Mouse (Mus musculus) Patski (cell line): Measurements from ENCODE around the gene Samd5. TPM values are rescaled to one million over a fixed set of nuclear protein-coding genes. Genes with fewer than 3 reads are reported as not detected.

Experiments
- ATAC-seq: fragments of 100-300 bp; one replicate; pipeline ENCODE4 v1.8.0; 2021
- CTCF ChIA-PET: fragments of 350-600 bp; sonication (Branson Sonifier 250); formaldehyde crosslinking; loops from one replicate; lab custom pipeline; 2022; ENCODE audit warnings: inconsistent platforms; lab: Charles Lee
- POLR2A ChIA-PET: fragments of 350-600 bp; sonication (Branson Sonifier 250); formaldehyde crosslinking; loops from one replicate; lab custom pipeline; 2022; ENCODE audit warnings: antibody characterized with exemption, inconsistent platforms; lab: Charles Lee
- DNase-seq: peaks from one replicate; pipeline ENCODE4 v3.0.0-alpha.2; 2011; ENCODE audit warnings: low read depth, low spot score
- H3K27me3 ChIP-seq: fragments of 371-371 bp; one replicate; pipeline ENCODE4 v1.5.1; 2021
- CTCF ChIP-seq: fragments of 100-300 bp; IDR thresholded peaks from one replicate; pipeline ENCODE4 v1.5.1; 2021
- in situ Hi-C: fragments of 300-500 bp; cut with MboI; formaldehyde crosslinking; loops from 3 replicates; pipeline ENCODE4 v1.11.1; 2018; ENCODE audit warnings: low pct_unique_long_range_greater_than_20kb, mixed read lengths
- polyA plus RNA-seq: library from polyadenylated mRNA; unstranded; gene quantifications from one replicate; pipeline ENCODE4 v1.2.3, GENCODE M21; 2021

Samd5 gene
- polyA plus RNA-seq, 1 experiment from 2014 or later = 0.08 TPM

- ChIA-PET POLR2A (no interaction called here), CTCF (no interaction called here)
- TF ChIP-seq CTCF = no peak
- no peak for ATAC-seq
- H3K27me3 ChIP-seq = peaks cover 30% of the 10 kb centered on the region
- DNase-seq = no peak
- in situ Hi-C loops = no loop called here
Measured at GRCm38 (mm10) chr10:9680928-9681327, 5.9 kb upstream of the Samd5 start.

GRCm38 (mm10) chr10:9679911-9680310 is 4.9 kb upstream of the Samd5 start:
- POLR2A ChIA-PET = no interaction called here
- H3K27me3 ChIP-seq = peaks cover 38% of the 10 kb centered on the region
- ATAC-seq = no peak
- no peak for DNase-seq
- in situ Hi-C loops = loop anchor here (10.0 kb wide), 2 partner anchors 625 to 885 kb away; no protein-coding TSS in a partner anchor
- CTCF ChIA-PET = no interaction called here
- no peak for TF ChIP-seq CTCF

- CTCF ChIA-PET = interaction anchor here (1.2 to 1.9 kb wide), 2 partner anchors 19 to 103 kb away, joined by 3 to 5 read pairs; no protein-coding TSS in a partner anchor
- POLR2A ChIA-PET = no interaction called here
Measured at GRCm38 (mm10) chr10:9678071-9678470, 3.1 kb upstream of the Samd5 start.

GRCm38 (mm10) chr10:9676886-9677285 is 1.9 kb upstream of the Samd5 start:
- ChIA-PET POLR2A (no interaction called here), CTCF (interaction anchor here (0.6 to 1.9 kb wide), 7 partner anchors 9 to 106 kb away, joined by 3 to 7 read pairs (median 3); no protein-coding TSS in a partner anchor)
- TF ChIP-seq CTCF = peak; percentile 94
- DNase-seq (peak; percentile 17), ATAC-seq (peak; percentile 69)
- in situ Hi-C loops = loop anchor here (10.0 kb wide), 2 partner anchors 622 to 882 kb away; no protein-coding TSS in a partner anchor
- H3K27me3 ChIP-seq = peaks cover 51% of the 10 kb centered on the region

More at GRCm38 (mm10) chr10:9678071-9678470, 3.1 kb upstream of the Samd5 start:
- peaks cover 42% of the 10 kb centered on the region for H3K27me3 ChIP-seq
- in situ Hi-C loops = loop anchor here (10.0 kb wide), 2 partner anchors 623 to 883 kb away; no protein-coding TSS in a partner anchor
- ATAC-seq (no peak), DNase-seq (no peak)
- TF ChIP-seq CTCF = no peak

- ChIA-PET POLR2A (no interaction called here), CTCF (interaction anchor here (0.6 to 1.9 kb wide), 7 partner anchors 8 to 106 kb away, joined by 3 to 7 read pairs (median 3); no protein-coding TSS in a partner anchor)
- in situ Hi-C loops = loop anchor here (10.0 kb wide), 2 partner anchors 622 to 882 kb away; no protein-coding TSS in a partner anchor
- TF ChIP-seq CTCF = no peak
- ATAC-seq (no peak), DNase-seq (no peak)
- peaks cover 51% of the 10 kb centered on the region for H3K27me3 ChIP-seq
Measured at GRCm38 (mm10) chr10:9676418-9676786, 1.4 kb upstream of the Samd5 start.

GRCm38 (mm10) chr10:9675550-9676417 is 776 bp upstream of the Samd5 start:
- no peak for ATAC-seq
- no peak for TF ChIP-seq CTCF
- DNase-seq = no peak
- in situ Hi-C loops = loop anchor here (10.0 kb wide), 2 partner anchors 621 to 881 kb away; no protein-coding TSS in a partner anchor
- ChIA-PET POLR2A (interaction anchor here (0.6 kb wide), 1 partner anchor 28 kb away, joined by 4 read pairs; no protein-coding TSS in a partner anchor), CTCF (interaction anchor here (0.6 to 1.9 kb wide), 5 partner anchors 7 to 105 kb away, joined by 3 to 7 read pairs (median 3); no protein-coding TSS in a partner anchor)
- peaks cover 51% of the 10 kb centered on the region for H3K27me3 ChIP-seq

- ATAC-seq = no peak
- POLR2A ChIA-PET = no interaction called here
Measured at GRCm38 (mm10) chr10:9673276-9673675, 1.7 kb downstream of the Samd5 start.

GRCm38 (mm10) chr10:9672751-9673150 is 2.3 kb downstream of the Samd5 start:
- TF ChIP-seq CTCF = no peak
- H3K27me3 ChIP-seq = peaks cover 40% of the 10 kb centered on the region
- no peak for DNase-seq
- no peak for ATAC-seq
- ChIA-PET POLR2A (no interaction called here), CTCF (interaction anchor here (0.9 kb wide), 1 partner anchor 10 kb away, joined by 3 read pairs; no protein-coding TSS in a partner anchor)
- in situ Hi-C loops = loop anchor here (5.0 to 10.0 kb wide), 3 partner anchors 95 to 878 kb away; no protein-coding TSS in a partner anchor

More at GRCm38 (mm10) chr10:9673276-9673675, 1.7 kb downstream of the Samd5 start:
- no peak for DNase-seq
- CTCF ChIA-PET = interaction anchor here (1.2 kb wide), 1 partner anchor 100 kb away, joined by 3 read pairs; no protein-coding TSS in a partner anchor
- peaks cover 44% of the 10 kb centered on the region for H3K27me3 ChIP-seq
- in situ Hi-C loops = loop anchor here (5.0 to 10.0 kb wide), 3 partner anchors 96 to 878 kb away; no protein-coding TSS in a partner anchor
- TF ChIP-seq CTCF = no peak

- in situ Hi-C loops = loop anchor here (5.0 to 10.0 kb wide), 3 partner anchors 93 to 876 kb away; no protein-coding TSS in a partner anchor
- H3K27me3 ChIP-seq = peaks cover 25% of the 10 kb centered on the region
- TF ChIP-seq CTCF = no peak
- ChIA-PET POLR2A (interaction anchor here (0.6 kb wide), 1 partner anchor 719 kb away, joined by 9 read pairs; no protein-coding TSS in a partner anchor), CTCF (no interaction called here)
- no peak for DNase-seq
- ATAC-seq = no peak
Measured at GRCm38 (mm10) chr10:9670351-9670750, 4.7 kb downstream of the Samd5 start.

GRCm38 (mm10) chr10:9668791-9669190 is 6.2 kb downstream of the Samd5 start:
- ChIA-PET CTCF (interaction anchor here (0.8 kb wide), 1 partner anchor 8 kb away, joined by 3 read pairs; no protein-coding TSS in a partner anchor), POLR2A (no interaction called here)
- no peak for DNase-seq
- in situ Hi-C loops = no loop called here
- no peak for ATAC-seq
- no peak for TF ChIP-seq CTCF
- peaks cover 18% of the 10 kb centered on the region for H3K27me3 ChIP-seq
